Mouse (Mus musculus) gastrocnemius, adult 2 months (tissue): ENCODE measurements around the gene Ppme1. TPM values are rescaled to one million over a fixed set of nuclear protein-coding genes. Genes with fewer than 3 reads are reported as not detected.

Source experiments
- DNase-seq: peaks from one replicate; pipeline ENCODE4 v3.0.0; 2022
- H3K27ac ChIP-seq: fragments of 200-600 bp; 2 replicates; pipeline ENCODE4 v1.8.1; 2022; ENCODE audit warnings: mild to moderate bottlenecking
- H3K4me3 ChIP-seq: fragments of 200-600 bp; 2 replicates; pipeline ENCODE4 v1.8.1; 2022; ENCODE audit warnings: mild to moderate bottlenecking, moderate library complexity
- CTCF ChIP-seq: fragments of 200-600 bp; IDR thresholded peaks from 2 replicates; pipeline ENCODE4 v1.8.1; 2022; ENCODE audit warnings: antibody characterized with exemption, mild to moderate bottlenecking, moderate library complexity
- intact Hi-C: fragments of 180-260 bp; cut with DNase I; formaldehyde crosslinking; loops from one replicate; pipeline ENCODE4 v1.15.1; 2025
- total RNA-seq, 2 experiments: library from RNA; stranded (reverse); gene quantifications; 2 replicates each; pipeline ENCODE4 v1.2.3; 2021

The Ppme1 gene
- total RNA-seq, 2 experiments from 2014 or later: 25.1 to 26.6 TPM

- peak overlapping the region; percentile 96 for H3K4me3 ChIP-seq
- no peak for TF ChIP-seq CTCF
- peak overlapping the region; percentile 95 for H3K27ac ChIP-seq
- no peak for DNase-seq
- intact Hi-C loops: no loop called here
Measured at GRCm38 (mm10) chr7:100372452-100372980, 409 bp upstream of the Ppme1 start.

- intact Hi-C loops: no loop called here
- TF ChIP-seq CTCF: no peak
- no peak for DNase-seq
- Histone ChIP-seq H3K27ac (peak overlapping the region; percentile 13; the same call in 1 of the 2 replicates), H3K4me3 (no peak overlapping the region)
Measured at GRCm38 (mm10) chr7:100364888-100365287, 7.2 kb downstream of the Ppme1 start.

GRCm38 (mm10) chr7:100363162-100363561 is 8.9 kb downstream of the Ppme1 start:
- DNase-seq: no peak
- no peak for TF ChIP-seq CTCF
- no peak overlapping the region for H3K4me3 ChIP-seq
- intact Hi-C loops: no loop called here
- H3K27ac ChIP-seq: no peak overlapping the region

GRCm38 (mm10) chr7:100357856-100358255 is 14.3 kb downstream of the Ppme1 start:
- intact Hi-C loops: no loop called here
- no peak for DNase-seq
- H3K4me3 ChIP-seq: no peak overlapping the region
- H3K27ac ChIP-seq: no peak overlapping the region
- no peak for TF ChIP-seq CTCF

- TF ChIP-seq CTCF: no peak
- H3K4me3 ChIP-seq: no peak overlapping the region
- intact Hi-C loops: no loop called here
- DNase-seq: no peak
- peak overlapping the region; percentile 38; the same call in 1 of the 2 replicates for H3K27ac ChIP-seq
Measured at GRCm38 (mm10) chr7:100356768-100357167, 15.3 kb downstream of the Ppme1 start.

GRCm38 (mm10) chr7:100356324-100356723 is 15.8 kb downstream of the Ppme1 start:
- DNase-seq: no peak
- intact Hi-C loops: no loop called here
- Histone ChIP-seq H3K27ac (peak overlapping the region; percentile 38; the same call in 1 of the 2 replicates), H3K4me3 (no peak overlapping the region)
- TF ChIP-seq CTCF: no peak

GRCm38 (mm10) chr7:100354984-100355383 is 17.1 kb downstream of the Ppme1 start:
- DNase-seq: peak; percentile 47
- no peak for TF ChIP-seq CTCF

GRCm38 (mm10) chr7:100335921-100336320 is 36.2 kb downstream of the Ppme1 start:
- TF ChIP-seq CTCF: no peak
- Histone ChIP-seq H3K4me3 (no peak overlapping the region), H3K27ac (no peak overlapping the region)
- no peak for DNase-seq
- intact Hi-C loops: no loop called here

More at GRCm38 (mm10) chr7:100354984-100355383, 17.1 kb downstream of the Ppme1 start:
- intact Hi-C loops: no loop called here
- Histone ChIP-seq H3K4me3 (no peak overlapping the region), H3K27ac (peak overlapping the region; percentile 52)

- Histone ChIP-seq H3K4me3 (no peak overlapping the region), H3K27ac (no peak overlapping the region)
- intact Hi-C loops: no loop called here
- TF ChIP-seq CTCF: no peak
- DNase-seq: no peak
Measured at GRCm38 (mm10) chr7:100331269-100331668, 40.8 kb downstream of the Ppme1 start.

- Histone ChIP-seq H3K4me3 (no peak overlapping the region), H3K27ac (no peak overlapping the region)
- TF ChIP-seq CTCF: no peak
- intact Hi-C loops: no loop called here
- DNase-seq: no peak
Measured at GRCm38 (mm10) chr7:100328636-100329035, 43.5 kb downstream of the Ppme1 start.

- Histone ChIP-seq H3K4me3 (no peak overlapping the region), H3K27ac (no peak overlapping the region)
- TF ChIP-seq CTCF: no peak
- intact Hi-C loops: no loop called here
- no peak for DNase-seq
Measured at GRCm38 (mm10) chr7:100327514-100327913, 44.6 kb downstream of the Ppme1 start.

- intact Hi-C loops: loop anchor here (2.0 kb wide), 1 partner anchor 47 kb away; no protein-coding TSS in a partner anchor
- H3K27ac ChIP-seq: no peak overlapping the region
- DNase-seq: peak; percentile 54
- TF ChIP-seq CTCF: peak; percentile 82
- H3K4me3 ChIP-seq: no peak overlapping the region
Measured at GRCm38 (mm10) chr7:100325482-100325881, 46.6 kb downstream of the Ppme1 start.

- TF ChIP-seq CTCF: no peak
- no peak for DNase-seq
- Histone ChIP-seq H3K27ac (no peak overlapping the region), H3K4me3 (no peak overlapping the region)
- intact Hi-C loops: loop anchor here (2.0 kb wide), 1 partner anchor 45 kb away; no protein-coding TSS in a partner anchor
Measured at GRCm38 (mm10) chr7:100323721-100324120, 48.4 kb downstream of the Ppme1 start.

- intact Hi-C loops: no loop called here
- TF ChIP-seq CTCF: no peak
- Histone ChIP-seq H3K27ac (no peak overlapping the region), H3K4me3 (no peak overlapping the region)
- no peak for DNase-seq
Measured at GRCm38 (mm10) chr7:100317534-100317933, 54.6 kb downstream of the Ppme1 start.
